Mouse (Mus musculus): ENCODE results near the gene Olfr576.

Olfr576 gene

GRCm38 (mm10) chr7:102962360-102962759 lies at the start of gene Olfr576:
Gene Olfr576, plus strand, starts transcription at chr7:102962660.
- DNase-seq, result no peak

- DNase-seq, result no peak
Observed at GRCm38 (mm10) chr7:102915261-102915660, 47.2 kb upstream of the Olfr576 start.

- no peak for DNase-seq
Observed at GRCm38 (mm10) chr7:102916405-102916804, 46.1 kb upstream of the Olfr576 start.

- no peak for DNase-seq
Observed at GRCm38 (mm10) chr7:102917032-102917875, 45.2 kb upstream of the Olfr576 start, which contains the start of gene Olfr571. Gene Olfr571, minus strand, starts transcription at chr7:102917536.

- DNase-seq, result no peak
Observed at GRCm38 (mm10) chr7:102919632-102920031, 42.8 kb upstream of the Olfr576 start.

GRCm38 (mm10) chr7:102924109-102924508 lies 38.4 kb upstream of the Olfr576 start, which contains the start of gene Olfr572:
Gene Olfr572, plus strand, starts transcription at chr7:102924409.
- no peak for DNase-seq

GRCm38 (mm10) chr7:102927105-102927504 lies 35.4 kb upstream of the Olfr576 start:
- DNase-seq, result no peak

GRCm38 (mm10) chr7:102942475-102942874 lies 20.0 kb upstream of the Olfr576 start, which contains the start of gene Olfr573-ps1:
Gene Olfr573-ps1, minus strand, starts transcription at chr7:102942575.
- no peak for DNase-seq

- DNase-seq, result no peak
Observed at GRCm38 (mm10) chr7:102943417-102943816, 19.0 kb upstream of the Olfr576 start.

- no peak for DNase-seq
Observed at GRCm38 (mm10) chr7:102948167-102948566, 14.3 kb upstream of the Olfr576 start, which contains the start of gene Olfr574. Gene Olfr574, plus strand, starts transcription at chr7:102948467.

GRCm38 (mm10) chr7:102950732-102951131 lies 11.7 kb upstream of the Olfr576 start:
- DNase-seq, result no peak

- no peak for DNase-seq
Observed at GRCm38 (mm10) chr7:102958137-102958536, 4.3 kb upstream of the Olfr576 start.

- DNase-seq, result no peak
Observed at GRCm38 (mm10) chr7:102958593-102958992, 3.9 kb upstream of the Olfr576 start, which contains the start of gene Olfr575. Gene Olfr575, minus strand, starts transcription at chr7:102958775.

GRCm38 (mm10) chr7:102974399-102974798 lies 11.9 kb downstream of the Olfr576 start:
- no peak for DNase-seq

GRCm38 (mm10) chr7:102975843-102976242 lies 13.4 kb downstream of the Olfr576 start, which contains the start of gene Olfr577:
Gene Olfr577, minus strand, starts transcription at chr7:102975943.
- no peak for DNase-seq

- DNase-seq, result no peak
Observed at GRCm38 (mm10) chr7:102989224-102989623, 26.8 kb downstream of the Olfr576 start, which contains the start of gene Olfr578. Gene Olfr578, minus strand, starts transcription at chr7:102989324.
